Mouse (Mus musculus) thymus, adult 18-20 months (tissue): Measurements from ENCODE around the gene N4bp2.
"Not testable (repeated sequence)": the region's sequence is repeated elsewhere in the genome, so short reads cannot be mapped to it uniquely, and the experiment has no call there.

Source experiments
- DNase-seq, 2 experiments: peaks; one replicate each; pipeline ENCODE4 v3.0.0; 2022; ENCODE audit warnings: mixed read lengths in 2 of 2

The N4bp2 gene

DNA sequence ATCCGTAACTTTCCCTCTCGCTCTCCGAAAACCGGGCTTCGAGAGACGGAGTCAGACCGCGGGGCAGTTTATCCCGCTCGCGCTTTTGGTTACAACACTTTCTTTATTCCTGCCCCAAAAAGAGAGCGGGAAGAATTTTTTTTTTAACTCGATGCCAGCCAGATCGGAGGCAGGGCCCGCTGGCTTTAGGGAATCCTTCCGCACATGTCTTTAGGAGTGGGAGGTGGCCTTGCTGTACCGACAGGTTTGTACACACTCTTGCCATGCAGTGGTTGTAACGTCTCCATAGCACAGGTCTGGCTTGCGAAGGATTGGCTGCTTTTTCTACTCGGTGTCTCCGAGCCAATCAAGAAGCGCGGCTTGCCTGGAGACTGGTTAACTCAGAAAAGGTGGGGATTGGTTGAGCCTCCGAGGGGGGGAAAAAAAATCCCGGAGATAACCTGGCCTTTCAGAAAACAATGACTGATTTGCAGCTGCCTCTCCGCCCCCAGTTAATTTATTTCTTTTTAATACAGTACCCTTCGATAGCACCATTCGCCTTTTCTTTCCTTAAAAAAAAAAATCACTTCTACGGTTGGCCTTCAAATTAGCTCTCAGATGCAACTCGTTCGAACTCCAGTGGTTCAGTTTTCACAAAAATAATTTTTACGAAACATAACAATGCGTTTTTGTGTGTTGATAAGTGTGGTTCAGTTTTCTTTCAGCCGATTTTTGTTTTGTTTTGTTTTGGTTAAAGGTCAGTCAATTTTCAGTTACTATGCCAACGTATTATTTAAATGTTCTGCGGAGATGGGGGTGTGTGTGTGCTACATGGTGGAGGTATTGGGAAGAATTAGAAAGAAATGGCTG lies 1.7 kb downstream of the N4bp2 start:
- peak; percentile 84 to 95 for DNase-seq

DNA sequence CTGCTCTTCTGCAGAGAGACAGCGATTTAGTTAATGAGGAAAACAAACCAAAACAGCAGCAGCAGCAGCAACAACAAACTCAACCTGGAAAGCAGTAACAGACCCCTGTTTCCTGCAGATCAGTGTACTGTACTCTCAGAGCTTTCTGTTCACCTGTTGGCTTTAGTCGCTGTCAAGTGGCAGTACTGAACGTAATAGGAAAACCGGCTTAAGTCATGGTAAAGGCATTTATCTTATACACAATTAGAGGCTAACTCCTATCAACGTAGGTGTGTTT lies 2.3 kb downstream of the N4bp2 start:
- DNase-seq = no peak

DNA sequence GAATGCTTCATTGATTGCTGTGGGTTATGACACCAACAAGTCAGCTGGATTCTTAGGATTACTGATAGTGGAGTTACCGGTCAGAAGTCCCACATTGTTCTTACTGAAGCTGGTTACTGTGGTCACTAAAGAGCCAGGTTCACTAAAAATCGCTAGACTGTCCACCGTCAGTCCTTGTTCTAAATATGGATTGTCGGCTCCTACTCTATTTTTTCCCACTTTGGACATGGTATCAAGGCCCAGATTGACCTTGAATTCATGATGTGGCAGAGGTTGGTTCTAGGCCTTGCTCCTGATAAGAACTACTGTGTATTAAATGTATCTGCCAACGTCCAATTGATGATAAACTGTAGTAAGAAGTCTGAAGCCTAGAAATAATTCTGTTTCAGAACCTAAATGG lies 4.7 kb downstream of the N4bp2 start:
- no peak for DNase-seq

DNA sequence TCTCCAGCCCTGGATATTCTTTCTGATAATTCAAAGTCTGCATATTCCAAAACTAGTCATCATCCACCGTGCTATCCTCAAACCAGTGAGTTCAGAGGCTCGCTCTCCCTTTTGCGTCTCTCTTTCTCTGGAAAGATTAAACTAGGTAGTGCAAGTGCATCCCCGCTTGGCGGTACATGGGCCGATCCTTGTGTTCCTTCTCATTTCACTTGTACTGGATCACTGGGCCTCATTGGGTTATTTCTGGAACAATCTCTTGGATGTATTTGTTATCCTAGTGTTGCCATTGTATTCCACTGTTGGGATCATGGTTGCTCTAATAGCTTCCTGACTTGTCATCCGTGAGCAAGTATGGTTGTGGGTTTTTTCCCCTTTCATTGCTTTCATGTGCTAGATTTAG lies 6.7 kb downstream of the N4bp2 start:
- DNase-seq = no peak

DNA sequence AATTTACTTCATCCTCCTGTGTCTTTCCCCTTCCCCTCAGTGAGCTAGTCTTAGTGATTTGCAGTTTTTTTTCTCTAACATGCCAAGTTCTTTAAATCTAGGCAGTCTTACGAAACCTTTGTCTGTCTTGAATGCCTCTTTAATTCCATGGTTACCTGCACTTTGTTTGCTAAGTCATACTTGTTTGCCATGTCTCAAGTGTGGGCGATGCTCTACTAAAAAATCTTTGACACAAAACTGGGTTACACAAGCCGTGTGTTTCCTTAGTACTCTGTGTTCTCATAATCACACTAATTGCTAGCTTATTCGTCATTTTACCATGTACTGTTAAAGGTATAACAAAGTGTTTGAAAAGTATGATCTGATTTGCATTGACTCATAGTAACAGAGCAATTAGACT lies 7.2 kb downstream of the N4bp2 start:
- DNase-seq = no peak

DNA sequence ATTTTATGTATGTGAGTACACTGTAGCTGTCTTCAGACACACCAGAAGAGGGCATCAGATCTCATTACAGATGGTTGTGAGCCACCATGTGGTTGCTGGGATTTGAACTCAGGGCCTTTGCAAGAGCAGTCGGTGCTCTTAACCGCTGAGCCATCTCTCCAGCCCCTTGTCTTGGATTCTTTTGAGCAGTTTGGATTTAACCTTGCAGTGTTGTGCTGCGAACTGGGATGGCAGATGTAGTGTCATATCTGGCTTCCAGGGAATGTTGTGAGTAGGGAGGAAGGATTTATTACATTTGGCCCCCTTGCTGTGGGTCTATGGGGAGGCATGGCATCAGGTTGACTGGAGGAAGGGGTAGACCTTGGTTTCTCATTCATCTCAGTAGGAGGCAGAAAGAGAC lies 10.6 kb downstream of the N4bp2 start:
- not testable (repeated sequence) for DNase-seq

DNA sequence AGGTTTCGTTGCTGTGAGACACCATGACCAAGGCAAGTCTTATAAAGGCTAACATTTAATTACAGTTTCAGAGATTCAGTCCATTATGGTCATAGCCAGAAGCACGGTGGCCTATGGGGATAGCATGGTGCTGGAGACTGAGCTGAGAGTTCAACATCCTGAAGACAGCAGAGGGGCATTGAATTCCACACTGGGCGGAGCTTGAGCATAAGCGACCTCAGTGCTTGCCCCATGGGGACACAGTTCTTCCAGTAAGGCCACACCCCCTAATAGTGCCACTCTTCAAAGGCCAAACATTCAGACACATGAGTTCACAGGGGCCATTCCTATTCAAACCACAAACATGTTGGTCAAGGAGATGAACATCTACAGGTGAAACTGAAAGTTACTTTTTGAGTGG lies 12.8 kb downstream of the N4bp2 start:
- DNase-seq = no peak

DNA sequence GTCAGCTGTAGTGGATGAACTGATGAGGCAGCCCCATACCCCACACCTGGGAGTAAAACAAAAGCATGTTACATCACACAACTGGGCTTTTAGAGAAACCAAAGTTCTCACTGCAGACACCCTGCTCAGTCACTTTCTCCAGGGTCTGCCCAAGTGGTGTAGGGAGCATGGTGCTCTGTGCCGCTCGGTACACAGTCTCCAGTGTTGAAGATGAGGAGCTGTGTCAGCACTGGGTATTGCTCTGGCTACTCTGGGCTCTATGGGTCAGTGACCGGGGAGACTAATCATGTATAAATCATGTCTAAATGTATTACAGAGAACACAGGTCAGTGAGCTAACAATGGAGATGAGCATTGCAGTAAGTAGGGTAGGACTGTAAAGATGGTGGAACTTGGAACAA lies 13.6 kb downstream of the N4bp2 start:
- no peak for DNase-seq

DNA sequence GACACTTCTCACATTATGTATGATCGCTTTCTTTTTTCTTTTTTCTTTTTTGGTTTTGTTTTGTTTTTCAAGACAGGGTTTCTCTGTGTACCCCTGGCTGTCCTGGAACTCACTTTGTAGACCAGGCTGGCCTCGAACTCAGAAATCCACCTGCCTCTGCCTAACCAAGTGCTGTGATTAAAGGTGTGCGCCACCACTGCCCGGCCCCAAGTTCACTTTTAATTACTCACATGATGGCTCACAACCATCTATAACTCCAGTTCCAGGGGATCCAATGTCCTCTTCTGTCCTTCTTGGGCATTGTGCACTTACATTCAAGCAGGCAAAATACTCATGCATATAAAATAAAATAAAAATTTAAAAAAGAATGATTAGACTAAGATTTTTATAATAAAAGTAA lies 15.7 kb downstream of the N4bp2 start:
- not testable (repeated sequence) for DNase-seq

DNA sequence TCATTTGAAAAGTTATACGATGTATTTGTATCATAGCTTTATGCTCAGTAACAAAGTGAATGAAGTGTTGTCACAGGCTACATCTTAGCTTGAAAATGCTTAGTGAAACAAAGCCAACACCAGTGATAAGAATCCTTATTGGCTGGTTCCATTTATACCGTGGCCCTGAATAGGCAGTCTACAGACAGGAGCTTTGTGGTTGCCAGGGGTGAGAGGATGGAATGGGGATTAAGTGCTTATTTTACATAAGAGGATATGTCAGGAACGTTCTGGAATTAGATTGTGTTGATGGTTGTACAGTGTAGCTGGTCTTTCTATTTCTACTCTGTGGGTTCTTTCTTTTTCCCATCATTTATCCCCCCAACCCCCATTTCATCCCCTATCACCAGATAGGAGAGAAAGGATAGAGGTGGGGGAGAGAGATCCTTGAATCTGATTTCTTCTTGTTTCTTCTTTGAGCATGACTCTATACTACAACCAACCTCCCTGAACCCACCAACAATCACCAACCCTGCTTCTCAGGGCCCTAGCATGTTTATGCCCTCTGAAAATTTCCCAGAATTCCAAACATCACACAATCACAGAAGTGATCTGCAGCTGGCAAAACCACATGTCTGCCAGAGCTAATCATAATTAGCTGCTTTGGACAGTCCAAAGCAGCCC lies 16.2 kb downstream of the N4bp2 start:
- no peak for DNase-seq

DNA sequence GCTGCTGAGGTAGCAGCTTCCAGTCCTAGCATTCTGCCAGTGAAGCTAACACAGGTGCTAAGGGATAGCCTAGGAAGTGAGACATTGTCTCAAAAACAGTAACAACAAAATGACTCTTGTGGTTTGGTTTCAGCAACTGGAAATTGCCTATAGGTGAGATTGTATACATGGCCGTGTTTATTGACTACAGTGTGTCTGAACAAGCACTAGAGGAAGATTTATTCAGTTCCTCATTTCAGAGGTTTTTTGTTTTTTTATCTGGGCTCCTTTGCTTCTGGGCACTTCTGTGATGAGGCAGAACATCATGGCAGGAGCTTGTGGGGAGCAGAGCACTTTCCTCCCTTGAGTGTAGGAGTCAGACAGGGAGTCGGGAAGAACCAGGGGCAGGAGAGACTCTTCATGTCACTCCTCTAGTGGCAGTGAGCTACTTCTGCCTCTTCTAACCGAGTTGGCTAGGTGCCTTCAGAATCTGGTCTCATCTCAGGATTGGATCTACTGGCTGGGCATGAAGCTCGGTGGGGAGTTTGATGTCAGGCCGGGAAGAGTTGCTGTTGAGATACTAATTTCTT lies 17.9 kb downstream of the N4bp2 start:
- no peak for DNase-seq

DNA sequence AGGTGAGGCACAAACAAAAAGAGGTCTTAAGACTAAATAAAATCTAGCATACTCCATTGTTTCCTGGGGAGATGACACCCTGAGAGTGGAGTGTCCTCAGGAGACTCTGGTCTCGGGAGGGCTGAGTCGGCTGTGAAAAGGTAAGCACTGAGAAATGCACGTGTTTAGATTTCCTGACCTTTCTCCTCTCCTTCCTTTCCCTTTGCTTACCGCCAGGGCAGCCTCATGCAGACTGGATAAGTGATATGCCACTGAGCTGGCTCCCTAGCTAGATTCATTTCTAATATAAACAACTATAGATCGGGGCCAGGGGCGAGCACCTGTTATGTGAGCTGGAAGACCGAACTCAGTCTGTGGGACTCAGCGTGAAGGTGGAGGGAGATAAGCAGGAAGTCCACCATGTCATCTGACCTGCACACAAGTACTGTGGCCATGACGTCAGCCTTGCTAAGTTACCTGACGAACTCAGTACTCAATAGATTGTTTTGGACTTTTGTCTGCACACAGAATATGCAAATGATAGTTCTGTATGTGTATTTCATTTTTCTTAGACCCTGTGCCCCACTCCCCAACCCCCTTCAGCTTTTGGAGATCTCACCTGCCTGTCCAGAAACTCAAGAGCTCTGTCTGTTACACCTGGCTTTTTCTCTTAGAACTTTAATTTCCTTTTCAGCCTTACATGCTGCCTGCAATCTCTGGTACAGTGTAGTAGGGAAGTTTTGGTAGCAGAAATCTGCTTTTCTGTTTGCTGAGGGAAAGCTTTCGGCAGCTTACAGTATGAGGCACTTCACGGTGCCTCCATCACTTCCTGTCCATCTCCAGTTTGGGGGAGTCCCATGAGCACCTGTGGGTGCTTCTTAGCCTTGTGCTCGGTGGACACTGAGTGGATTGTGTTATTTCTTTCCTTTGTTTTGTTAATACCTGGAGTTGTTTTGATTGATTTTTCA lies 18.7 kb downstream of the N4bp2 start:
- no peak for DNase-seq

DNA sequence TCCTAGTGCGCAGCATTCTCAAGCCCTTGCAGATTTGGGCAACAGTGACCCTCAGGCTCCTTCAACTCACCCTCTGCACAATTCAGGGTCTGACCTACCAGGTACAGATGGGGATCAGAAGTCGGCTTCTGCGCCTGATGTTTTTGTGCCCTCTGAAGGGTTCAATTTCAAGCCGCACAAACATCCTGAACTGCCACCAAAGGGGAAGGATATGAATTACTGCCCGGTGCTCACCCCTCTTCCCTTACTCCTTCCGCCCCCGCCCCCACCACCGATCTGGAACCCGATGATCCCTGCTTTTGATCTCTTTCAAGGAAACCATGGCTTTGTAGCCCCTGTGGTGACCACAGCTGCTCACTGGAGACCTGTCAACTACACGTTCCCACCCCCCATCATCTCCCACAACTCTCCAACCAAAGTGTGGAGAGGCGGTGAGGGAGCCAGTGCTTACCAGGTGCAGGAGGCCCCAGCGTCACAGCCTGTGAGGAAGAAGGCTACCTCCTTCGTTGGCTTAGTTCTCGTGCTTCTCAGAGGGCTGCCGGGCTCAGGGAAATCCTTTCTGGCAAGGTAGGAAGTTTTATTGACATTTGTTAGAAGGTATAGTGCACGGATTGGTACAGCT lies 27.4 kb downstream of the N4bp2 start:
- DNase-seq = peak; percentile 36 to 67

DNA sequence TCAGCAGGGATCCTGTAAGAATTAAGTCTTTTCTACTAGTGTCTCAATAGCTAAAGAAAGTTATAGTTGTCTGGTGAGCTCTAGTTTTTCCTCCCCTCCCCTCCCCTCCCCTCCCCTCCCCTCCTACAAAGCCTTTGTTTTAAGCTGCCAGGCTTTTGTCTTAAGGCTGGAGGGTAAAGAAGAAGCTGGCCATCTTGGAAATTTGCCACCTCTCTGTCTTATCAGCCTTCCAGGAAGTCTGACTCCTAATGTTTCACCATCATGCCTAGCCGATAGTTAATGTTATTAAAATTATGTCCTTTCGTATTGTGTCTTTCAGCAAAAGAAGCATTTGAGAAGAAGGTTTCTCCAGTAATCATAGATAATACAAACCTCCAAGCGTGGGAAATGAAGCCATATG lies 30.9 kb downstream of the N4bp2 start:
- DNase-seq = no peak

DNA sequence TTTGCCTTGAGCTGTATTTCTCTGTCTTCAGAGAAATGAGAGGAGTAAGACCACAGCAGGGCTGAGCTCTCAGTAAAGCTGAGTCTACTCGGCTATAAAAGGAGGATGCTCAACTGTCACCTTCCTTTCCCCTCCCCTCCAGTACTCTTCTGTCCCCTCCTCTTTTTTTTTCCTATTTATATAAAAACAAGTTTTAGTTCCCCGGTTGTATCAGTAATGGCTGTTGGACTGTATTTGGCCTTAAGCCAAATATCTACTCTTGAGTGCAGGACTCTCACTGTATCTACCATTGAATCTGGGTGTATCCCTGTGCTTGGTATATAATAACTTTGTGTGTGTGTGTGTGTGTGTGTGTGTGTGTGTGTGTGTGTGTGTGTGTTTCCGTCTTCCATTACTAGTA lies 31.4 kb downstream of the N4bp2 start:
- no peak for DNase-seq

DNA sequence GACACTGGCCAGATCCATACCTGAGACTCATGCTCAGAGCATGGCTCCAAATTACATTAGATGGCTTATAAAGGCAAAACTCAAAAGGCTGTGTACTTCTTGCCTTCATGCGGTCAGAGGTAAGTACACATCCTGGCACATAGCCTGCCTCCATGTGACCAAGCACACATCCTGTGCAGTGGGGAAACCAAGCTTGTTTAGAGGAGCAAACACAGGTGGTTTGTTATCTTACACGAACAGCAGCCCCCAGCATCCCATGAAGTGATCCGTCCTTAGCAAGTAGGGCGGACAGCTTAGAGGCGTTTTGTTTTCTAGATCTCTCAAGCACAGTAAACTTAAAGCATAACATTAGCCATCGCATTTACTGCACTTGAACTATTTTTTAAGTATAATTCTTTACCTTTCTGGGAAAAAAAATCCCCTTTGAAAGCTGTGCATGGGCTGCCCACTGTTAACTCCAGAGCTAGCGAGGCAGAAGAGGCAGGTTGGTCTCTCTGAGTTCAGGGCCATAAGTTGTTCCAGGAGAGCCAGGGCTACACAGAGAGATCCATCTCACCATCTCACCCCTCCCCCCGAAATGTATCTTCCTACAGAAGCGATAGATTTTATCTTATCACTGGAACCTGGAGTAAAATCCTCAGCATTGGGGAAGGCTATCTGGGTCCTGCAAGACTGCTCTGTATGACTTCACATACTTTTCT lies 32.1 kb downstream of the N4bp2 start:
- DNase-seq = peak; percentile 47 to 79

DNA sequence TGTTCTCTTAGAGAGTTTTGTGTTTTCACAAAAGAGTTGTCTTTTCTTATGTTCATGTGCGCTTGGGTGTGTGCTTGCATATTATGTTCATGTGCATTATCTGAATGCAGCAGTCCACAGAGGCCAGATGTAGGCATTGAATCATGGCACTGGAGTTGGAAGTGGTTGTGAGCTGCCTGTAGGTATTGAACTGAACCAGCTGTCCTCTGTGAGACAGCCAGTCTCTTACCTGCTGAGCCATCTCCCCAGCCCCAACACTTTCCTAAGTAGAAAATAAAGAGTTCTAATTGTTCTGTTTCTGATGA lies 32.6 kb downstream of the N4bp2 start:
- no peak for DNase-seq

DNA sequence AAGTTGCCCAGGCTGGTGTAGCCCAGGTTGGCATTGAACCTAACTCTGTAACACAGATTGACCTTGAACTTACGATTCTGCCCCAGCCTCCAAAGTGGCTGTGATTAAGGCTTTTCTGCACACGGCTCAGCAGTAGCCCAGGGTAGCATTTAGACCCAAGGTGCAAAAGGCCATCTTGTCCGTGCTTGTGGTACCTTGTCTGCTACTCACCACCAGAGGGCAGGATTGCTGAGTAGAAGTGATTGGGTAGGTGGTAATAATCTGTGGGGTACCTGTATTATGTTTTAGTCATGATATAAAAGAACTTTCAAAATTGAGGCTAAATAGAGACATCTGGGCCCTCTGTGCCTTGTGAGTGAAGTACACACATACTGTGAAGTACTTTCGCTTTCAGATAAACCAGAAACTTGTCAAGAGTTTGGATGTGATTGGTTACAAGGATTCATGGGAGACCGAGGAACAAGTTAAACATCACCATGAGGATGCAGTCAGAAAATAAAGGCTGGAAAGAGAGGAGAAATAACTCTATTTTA lies 60.3 kb downstream of the N4bp2 start:
- DNase-seq = peak; percentile 25 to 55

DNA sequence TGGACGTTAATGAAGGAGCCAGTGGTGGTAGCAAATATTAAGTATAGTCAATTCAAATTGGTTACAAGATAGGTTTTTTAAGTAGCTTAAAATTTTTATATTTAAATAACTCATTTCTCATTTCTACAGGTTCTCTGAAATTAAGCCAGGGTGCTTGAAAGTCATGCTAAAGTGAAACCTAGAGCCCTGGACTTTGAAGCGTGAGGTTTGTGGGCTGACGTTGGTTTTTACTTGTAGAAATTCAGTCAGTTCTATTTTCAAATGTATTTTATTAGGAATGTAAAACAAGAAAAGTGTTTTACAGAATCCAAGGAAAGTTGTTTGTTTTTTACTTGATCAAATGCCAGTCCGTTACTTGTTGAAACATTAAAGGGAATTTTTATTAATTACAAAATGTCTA lies 63.2 kb downstream of the N4bp2 start:
- no peak for DNase-seq

DNA sequence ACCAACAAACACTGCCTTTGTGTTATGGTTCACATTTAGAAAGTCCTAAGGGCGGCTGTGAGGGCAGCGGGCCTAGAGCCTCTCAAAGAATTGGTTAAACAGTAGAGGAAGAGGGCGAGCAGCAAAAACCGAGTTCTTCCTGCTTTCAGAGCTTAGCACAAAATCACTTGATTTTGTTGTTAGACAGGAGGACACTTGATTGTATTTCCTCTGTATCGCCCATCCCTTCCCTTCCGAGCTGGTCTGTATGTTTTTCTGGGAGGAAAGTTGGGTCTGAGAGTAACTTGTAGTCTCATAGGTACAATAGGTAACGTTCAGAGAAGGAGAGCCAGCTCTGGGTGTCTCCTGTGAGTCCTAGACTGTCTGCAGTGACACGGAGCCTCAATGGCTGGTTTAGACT lies 63.8 kb downstream of the N4bp2 start:
- no peak for DNase-seq

DNA sequence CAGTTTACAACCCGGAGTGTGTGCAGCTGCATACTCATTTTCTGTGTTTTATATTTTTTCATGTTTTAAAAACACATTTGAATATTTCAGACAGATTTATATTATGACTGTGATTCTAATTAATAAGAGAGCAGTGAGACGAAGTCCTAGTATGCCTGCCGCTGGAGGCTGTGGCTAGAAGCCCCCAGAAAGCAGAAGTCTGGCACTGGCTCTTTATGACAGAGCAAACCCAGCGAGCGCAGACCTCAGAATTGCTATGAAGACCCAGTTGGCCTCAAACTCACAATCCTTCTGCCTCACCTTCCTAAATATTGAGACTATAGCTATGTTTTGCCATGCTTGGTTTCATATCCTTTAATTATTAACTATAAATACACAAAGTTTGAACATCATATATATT lies 64.9 kb downstream of the N4bp2 start:
- no peak for DNase-seq

DNA sequence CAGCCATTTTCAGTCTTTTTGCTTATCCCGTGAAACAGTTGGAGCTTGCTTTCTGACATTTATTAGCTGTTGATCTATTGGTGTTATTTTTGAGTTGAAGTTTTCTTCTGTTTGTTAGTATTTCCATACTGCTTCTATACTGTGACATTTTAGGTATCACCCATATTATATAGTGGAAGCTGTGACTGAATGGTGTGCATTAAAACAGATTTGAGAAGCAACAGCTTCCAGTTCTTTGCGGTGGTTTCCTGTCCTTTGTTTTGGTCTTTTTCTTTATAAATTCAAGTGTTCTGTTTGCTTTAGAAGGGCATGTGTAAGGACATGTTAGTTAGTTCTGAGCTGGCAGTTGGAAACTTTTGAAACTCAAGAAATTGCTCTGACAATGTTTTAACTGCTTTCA lies 65.7 kb downstream of the N4bp2 start:
- no peak for DNase-seq
